11 mouse cellular contexts compared by ENCODE assay signal in the genomic region with DNA sequence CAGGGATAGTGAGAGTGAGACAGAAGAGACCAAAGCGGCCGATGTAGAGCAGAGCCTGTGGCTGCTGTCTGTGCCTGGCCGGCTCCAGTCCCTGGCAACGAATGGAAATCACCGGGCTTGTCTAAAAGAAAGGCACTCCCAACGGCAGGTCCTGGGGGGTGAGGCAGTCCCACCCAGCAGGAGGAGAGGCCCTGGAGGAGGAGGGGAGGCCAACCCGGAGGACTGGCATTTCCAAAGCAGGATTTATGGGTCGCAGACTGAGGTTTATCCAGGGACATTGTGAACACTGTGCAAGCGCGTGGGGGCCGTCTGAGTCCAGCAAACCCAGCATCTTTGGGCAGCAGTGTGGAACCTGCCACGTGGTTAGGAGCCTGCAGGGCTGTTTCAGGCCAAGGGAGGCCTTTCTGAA. TPM values are rescaled to one million over a fixed set of nuclear protein-coding genes. Genes with fewer than 3 reads are reported as not detected.
DNase-seq lines count a peak whose midpoint lies in the region; ATAC-seq and TF ChIP-seq lines count a peak whose summit lies in the region.
"Had no signal": no experiment of that assay in that cellular context is flagged by ENCODE, and none has a peak within 500 bp of the region (broad histone marks: within the 10 kb centered on the region; RNA-seq: fewer than 3 reads in every experiment).

No protein-coding gene starts in this region.

- intact Hi-C loops in heart, adult 2 months (cut with DNase I) = no loop called here

- H3K9ac ChIP-seq in heart, embryonic 14.5 days (ENCODE audit: low read length) = no peak overlapping the region
- no peak overlapping the region for H3K9ac ChIP-seq in heart, adult 2 months (ENCODE audit: low read depth, low read length)
- no peak overlapping the region for H3K9ac ChIP-seq in kidney, embryonic 14.5 days (ENCODE audit: low read depth, low read length)
- H3K9ac ChIP-seq in midbrain, embryonic 15.5 days = no peak overlapping the region

- peaks cover 18 to 28% of the 10 kb centered on the region in 2 experiments for H3K4me1 ChIP-seq in heart, embryonic 14.5 days (ENCODE audit: control insufficient read depth in 2 of 2, insufficient read depth in 2 of 2, low read length in 2 of 2)
- H3K4me1 ChIP-seq in heart, adult 2 months (ENCODE audit: control insufficient read depth, insufficient read depth, low read length) = no peaks in the 10 kb centered on the region
- peaks cover 11% of the 10 kb centered on the region; the same call in 1 of the 2 replicates for H3K4me1 ChIP-seq in kidney, embryonic 14.5 days (ENCODE audit: control insufficient read depth, insufficient read depth, low read length)
- H3K4me1 ChIP-seq in midbrain, embryonic 15.5 days = peaks cover 13% of the 10 kb centered on the region; the same call in 1 of the 2 replicates

- no peaks in the 10 kb centered on the region for H3K27me3 ChIP-seq in heart, embryonic 14.5 days (ENCODE audit: control insufficient read depth, insufficient read depth, low read length)
- no peaks in the 10 kb centered on the region for H3K27me3 ChIP-seq in heart, adult 2 months (ENCODE audit: control insufficient read depth, insufficient read depth, low read length)
- H3K27me3 ChIP-seq in kidney, embryonic 14.5 days (ENCODE audit: control insufficient read depth, insufficient read depth, low read length) = peaks cover 8% of the 10 kb centered on the region
- no peaks in the 10 kb centered on the region for H3K27me3 ChIP-seq in midbrain, embryonic 15.5 days (replicated peaks)

- no peak for TF ChIP-seq EP300 in heart, adult 2 months (IDR thresholded peaks at IDR 0.05; ENCODE audit: insufficient read depth, low read depth, low read length)

- TF ChIP-seq CTCF in heart, adult 2 months (IDR thresholded peaks at IDR 0.05) = no peak
- TF ChIP-seq CTCF in brain, embryonic 14.5 days (IDR thresholded peaks at IDR 0.05; ENCODE audit: borderline replicate concordance, extremely low read depth, insufficient read depth, insufficient read length) = no peak

- no peaks in the 10 kb centered on the region for H3K79me2 ChIP-seq in heart, adult 2 months (replicated peaks; ENCODE audit: control insufficient read depth, insufficient read depth, low read length)

- 21% methylated on average over 12 of the region's 12 CpGs for WGBS in heart, embryonic 14.5 days
- 50% methylated on average over 12 of the region's 12 CpGs for WGBS in heart, adult 2 months
- WGBS in kidney, embryonic 14.5 days = 12% methylated on average over 12 of the region's 12 CpGs
- WGBS in midbrain, embryonic 15.5 days = 19% methylated on average over 12 of the region's 12 CpGs

- peak overlapping the region; percentile 30 for H3K4me2 ChIP-seq in heart, embryonic 14.5 days (ENCODE audit: low read length)
- H3K4me2 ChIP-seq in kidney, embryonic 14.5 days (replicated peaks; ENCODE audit: low read depth, low read length) = no peak overlapping the region
- no peak overlapping the region for H3K4me2 ChIP-seq in midbrain, embryonic 15.5 days

- H3K27ac ChIP-seq in heart, embryonic 14.5 days (replicated peaks in 1 of 2; ENCODE audit: control insufficient read depth in 1 of 2, insufficient read depth in 1 of 2, low read depth in 2 of 2, low read length in 2 of 2) = no peak overlapping the region
- no peak overlapping the region for H3K27ac ChIP-seq in heart, adult 2 months
- no peak overlapping the region for H3K27ac ChIP-seq in kidney, embryonic 14.5 days (ENCODE audit: low read depth, low read length)
- H3K27ac ChIP-seq in midbrain, embryonic 15.5 days = no peak overlapping the region; the same call in 1 of the 2 replicates

- ATAC-seq in heart, embryonic 14.5 days (ENCODE audit: insufficient number of reproducible peaks, insufficient read depth, low FRiP score, low read depth) = no peak
- ATAC-seq in kidney, embryonic 14.5 days (ENCODE audit: low FRiP score, low TSS enrichment) = peak; percentile 80
- ATAC-seq in midbrain, embryonic 15.5 days (replicated peaks) = 0 out of 2 replicates have a peak, but pooled peaks have one; percentile 35
- ATAC-seq in activated CD4-positive, CD25-positive, alpha-beta regulatory T cell, adult 4 months = no peak

- H3K4me3 ChIP-seq in heart, embryonic 14.5 days (ENCODE audit: control insufficient read depth in 1 of 2, insufficient read depth in 1 of 2, low read depth in 1 of 2, low read length in 2 of 2) = no peak overlapping the region
- no peak overlapping the region for H3K4me3 ChIP-seq in heart, adult 2 months
- H3K4me3 ChIP-seq in kidney, embryonic 14.5 days (ENCODE audit: low read length) = no peak overlapping the region
- H3K4me3 ChIP-seq in midbrain, embryonic 15.5 days = no peak overlapping the region

- no peaks in the 10 kb centered on the region for H3K9me3 ChIP-seq in heart, embryonic 14.5 days (ENCODE audit: control insufficient read depth, low read length)
- H3K9me3 ChIP-seq in kidney, embryonic 14.5 days (ENCODE audit: control insufficient read depth, low read length) = no peaks in the 10 kb centered on the region
- no peaks in the 10 kb centered on the region for H3K9me3 ChIP-seq in midbrain, embryonic 15.5 days
- H3K9me3 ChIP-seq: G1E had no signal

- no peak for TF ChIP-seq POLR2A in heart, adult 2 months (IDR thresholded peaks at IDR 0.05; ENCODE audit: insufficient read depth, low read depth, low read length)
- TF ChIP-seq POLR2A in brain, embryonic 14.5 days (IDR thresholded peaks at IDR 0.05; ENCODE audit: borderline replicate concordance, extremely low read depth, insufficient read depth, insufficient read length, poor library complexity, severe bottlenecking) = no peak

- DNase-seq in heart, adult 2 months = no peak
- peak; percentile 61 for DNase-seq in brain, embryonic 14.5 days (ENCODE audit: low read depth)
- DNase-seq in frontal cortex, adult 2 months (ENCODE audit: extremely low spot score in 1 of 2, low spot score in 1 of 2) = no peak
- no peak for DNase-seq in urinary bladder, adult 2 months (ENCODE audit: low spot score)
- DNase-seq: heart, adult 18-20 months; right cerebral cortex, postnatal 14 days had no signal

- H3K36me3 ChIP-seq in heart, embryonic 14.5 days (ENCODE audit: control insufficient read depth, insufficient read depth, low read length) = no peaks in the 10 kb centered on the region
- no peaks in the 10 kb centered on the region for H3K36me3 ChIP-seq in heart, adult 2 months (ENCODE audit: control insufficient read depth, insufficient read depth, low read length)
- no peaks in the 10 kb centered on the region for H3K36me3 ChIP-seq in kidney, embryonic 14.5 days (ENCODE audit: control insufficient read depth, insufficient read depth, low read length)
- H3K36me3 ChIP-seq in midbrain, embryonic 15.5 days (replicated peaks) = no peaks in the 10 kb centered on the region
- H3K36me3 ChIP-seq: G1E had no signal

RNA-seq across cellular contexts. Expression of a gene that starts 52.3 kb away (rescaled TPM):
- polyA plus RNA-seq in heart, embryonic 14.5 days (2014; fragmentation: Nextera tagmentation; extraction: Ambion mirVana) = 5.7 and 6.0 TPM in 2 replicates
- 1 to 10 TPM; 8.3 to 9.5 TPM for total RNA-seq in heart, adult 2 months (2021)
- polyA plus RNA-seq in heart, adult 2 months (2012; rRNA removed) = 10.7 and 17.4 TPM in 2 replicates
- 20.2 and 22.7 TPM in 2 replicates for polyA plus RNA-seq in brain, embryonic 14.5 days (2012; rRNA removed)
- 8.4 and 10.9 TPM in 2 replicates for polyA plus RNA-seq in kidney, embryonic 14.5 days (2014; fragmentation: Nextera tagmentation; extraction: Ambion mirVana)
- 18.6 and 19.6 TPM in 2 replicates for polyA plus RNA-seq in midbrain, embryonic 15.5 days (2015; fragmentation: Nextera tagmentation; extraction: Ambion mirVana)
- 1 to 10 TPM; 2.5 to 3.5 TPM for polyA plus RNA-seq in activated CD4-positive, CD25-positive, alpha-beta regulatory T cell, adult 4 months (2017; shearing (Covaris generic))
- polyA plus RNA-seq in frontal cortex, adult 2 months (2012; rRNA removed) = 14.4 and 14.9 TPM in 2 replicates
- polyA plus RNA-seq in urinary bladder, adult 2 months (2012; rRNA removed) = 9.9 and 10.3 TPM in 2 replicates

RNA-seq across cellular contexts. Expression of a gene that starts 52.4 kb away (rescaled TPM):
- polyA plus RNA-seq in heart, embryonic 14.5 days (2014; fragmentation: Nextera tagmentation; extraction: Ambion mirVana) = 1.1 and 1.2 TPM in 2 replicates
- total RNA-seq in heart, adult 2 months (2021) = 1 to 10 TPM in 1 of 2 experiments, under 1 TPM in 1; 0.99 to 1.5 TPM
- 2.2 and 3.7 TPM in 2 replicates for polyA plus RNA-seq in heart, adult 2 months (2012; rRNA removed)
- 79.6 and 97.9 TPM in 2 replicates for polyA plus RNA-seq in brain, embryonic 14.5 days (2012; rRNA removed)
- 3.2 and 4.2 TPM in 2 replicates for polyA plus RNA-seq in kidney, embryonic 14.5 days (2014; fragmentation: Nextera tagmentation; extraction: Ambion mirVana)
- 14.5 and 17.8 TPM in 2 replicates for polyA plus RNA-seq in midbrain, embryonic 15.5 days (2015; fragmentation: Nextera tagmentation; extraction: Ambion mirVana)
- under 1 TPM in 1 of 2 experiments, not detected in 1; 0.26 TPM for polyA plus RNA-seq in activated CD4-positive, CD25-positive, alpha-beta regulatory T cell, adult 4 months (2017; shearing (Covaris generic))
- 58.6 and 59.2 TPM in 2 replicates for polyA plus RNA-seq in frontal cortex, adult 2 months (2012; rRNA removed)
- 3.7 and 4.3 TPM in 2 replicates for polyA plus RNA-seq in urinary bladder, adult 2 months (2012; rRNA removed)

Comparison
In these comparisons a context has a peak if more than half of its experiments do, and no peak if none do; other contexts are left out.
1. ATAC-seq: peak in kidney, embryonic 14.5 days (single experiment) and midbrain, embryonic 15.5 days (single experiment); none in heart, embryonic 14.5 days (single experiment) and activated CD4-positive, CD25-positive, alpha-beta regulatory T cell, adult 4 months (single experiment).